Mouse (Mus musculus): ENCODE measurements around the gene Smpd1. TPM values are rescaled to one million over a fixed set of nuclear protein-coding genes. Genes with fewer than 3 reads are reported as not detected.

Smpd1 gene
- polyA plus RNA-seq, 1 experiment = 4.0 TPM

GRCm38 (mm10) chr7:105559016-105559415 is 4.9 kb downstream of the Smpd1 start:
- peaks cover 2% of the 10 kb centered on the region for H3K4me1 ChIP-seq (ENCODE audit: control insufficient read depth, insufficient read depth, low read length)
- no peaks in the 10 kb centered on the region for H3K27me3 ChIP-seq (ENCODE audit: control insufficient read depth, insufficient read depth, low read length)
- no peaks in the 10 kb centered on the region for H3K36me3 ChIP-seq (ENCODE audit: control insufficient read depth, insufficient read depth, low read length)
- H3K4me3 ChIP-seq (ENCODE audit: control insufficient read depth, low read depth, low read length) = no peak overlapping the region
- no peak for TF ChIP-seq POLR2A (IDR thresholded peaks at IDR 0.05; ENCODE audit: control insufficient read depth, low read depth, low read length)
- TF ChIP-seq CTCF (IDR thresholded peaks at IDR 0.05; ENCODE audit: control insufficient read depth, insufficient read depth, insufficient replicate concordance, low read depth, low read length) = no peak
- no peak overlapping the region for H3K27ac ChIP-seq (ENCODE audit: control insufficient read depth, insufficient read depth, low read depth, low read length)

- no peaks in the 10 kb centered on the region for H3K4me1 ChIP-seq (ENCODE audit: control insufficient read depth, insufficient read depth, low read length)
- TF ChIP-seq CTCF (IDR thresholded peaks at IDR 0.05; ENCODE audit: control insufficient read depth, insufficient read depth, insufficient replicate concordance, low read depth, low read length) = no peak
- no peak for TF ChIP-seq POLR2A (IDR thresholded peaks at IDR 0.05; ENCODE audit: control insufficient read depth, low read depth, low read length)
- H3K36me3 ChIP-seq (ENCODE audit: control insufficient read depth, insufficient read depth, low read length) = no peaks in the 10 kb centered on the region
- H3K27me3 ChIP-seq (ENCODE audit: control insufficient read depth, insufficient read depth, low read length) = no peaks in the 10 kb centered on the region
- H3K27ac ChIP-seq (ENCODE audit: control insufficient read depth, insufficient read depth, low read depth, low read length) = no peak overlapping the region
- H3K4me3 ChIP-seq (ENCODE audit: control insufficient read depth, low read depth, low read length) = no peak overlapping the region
Observed at GRCm38 (mm10) chr7:105562317-105562716, 8.2 kb downstream of the Smpd1 start.

DNA sequence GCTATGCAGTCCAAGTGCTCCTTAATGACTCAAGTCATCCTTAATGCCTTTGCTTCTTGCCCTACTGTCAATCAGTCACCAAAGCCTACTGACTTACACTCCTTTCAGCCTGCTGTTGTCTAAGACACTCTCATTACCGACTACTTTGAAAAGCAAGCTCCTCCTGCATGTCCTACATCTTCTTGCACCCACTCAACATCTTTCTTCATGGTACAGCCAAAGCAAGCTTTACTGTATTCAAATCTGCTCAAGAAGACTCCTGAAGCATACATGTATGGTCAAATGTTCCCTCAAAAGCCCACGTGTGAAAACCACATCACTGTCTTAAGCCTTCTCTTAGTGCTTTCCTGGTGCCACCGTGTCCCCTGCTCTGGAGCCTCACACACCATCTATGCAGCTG is 9.2 kb downstream of the Smpd1 start:
- TF ChIP-seq CTCF (IDR thresholded peaks at IDR 0.05; ENCODE audit: control insufficient read depth, insufficient read depth, insufficient replicate concordance, low read depth, low read length) = no peak
- TF ChIP-seq POLR2A (IDR thresholded peaks at IDR 0.05; ENCODE audit: control insufficient read depth, low read depth, low read length) = no peak
- no peak overlapping the region for H3K27ac ChIP-seq (ENCODE audit: control insufficient read depth, insufficient read depth, low read depth, low read length)
- H3K4me3 ChIP-seq (ENCODE audit: control insufficient read depth, low read depth, low read length) = no peak overlapping the region
- H3K27me3 ChIP-seq (ENCODE audit: control insufficient read depth, insufficient read depth, low read length) = no peaks in the 10 kb centered on the region
- no peaks in the 10 kb centered on the region for H3K36me3 ChIP-seq (ENCODE audit: control insufficient read depth, insufficient read depth, low read length)
- peaks cover under 1% of the 10 kb centered on the region; the same call in 1 of the 2 replicates for H3K4me1 ChIP-seq (ENCODE audit: control insufficient read depth, insufficient read depth, low read length)

DNA sequence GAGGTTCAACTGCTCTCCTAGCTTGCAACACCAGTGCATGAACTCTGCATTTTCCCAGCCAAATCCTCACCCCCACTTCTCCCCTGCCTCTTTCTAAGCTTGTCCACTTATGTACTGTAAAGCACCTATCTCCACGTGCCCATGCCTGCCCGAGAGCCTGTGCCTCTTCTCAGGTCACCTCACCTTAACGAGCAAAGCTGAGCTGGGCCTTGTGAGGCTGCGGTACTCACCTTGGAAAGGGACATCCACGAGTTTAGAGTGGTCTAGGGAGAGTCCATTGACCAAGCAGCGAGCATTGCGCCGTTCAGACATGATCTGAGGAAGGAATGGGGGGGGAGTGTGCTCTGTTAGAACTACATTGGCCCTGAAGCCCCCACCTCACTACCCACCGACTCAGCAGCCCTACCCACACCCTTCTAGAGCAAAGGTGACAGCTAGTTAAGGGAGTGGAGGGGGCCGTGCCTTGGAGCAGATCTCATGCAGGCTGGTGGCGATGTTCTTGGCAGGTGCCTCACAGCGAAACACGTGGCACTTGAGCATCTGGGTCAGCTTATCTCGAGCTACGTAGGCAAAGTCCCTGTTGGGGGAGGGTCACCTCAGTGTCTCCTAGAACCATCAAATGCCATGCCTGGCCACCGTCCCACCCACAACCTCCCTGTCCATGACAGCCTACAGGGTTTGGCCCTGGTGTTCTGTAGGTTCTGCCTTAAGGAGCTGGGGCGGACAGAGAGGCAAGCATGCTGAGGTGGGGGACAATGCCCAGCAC is 11.1 kb downstream of the Smpd1 start:
- H3K27me3 ChIP-seq (ENCODE audit: control insufficient read depth, insufficient read depth, low read length) = no peaks in the 10 kb centered on the region
- H3K4me1 ChIP-seq (ENCODE audit: control insufficient read depth, insufficient read depth, low read length) = peaks cover 9% of the 10 kb centered on the region
- TF ChIP-seq POLR2A (IDR thresholded peaks at IDR 0.05; ENCODE audit: control insufficient read depth, low read depth, low read length) (no peak), CTCF (IDR thresholded peaks at IDR 0.05; ENCODE audit: control insufficient read depth, insufficient read depth, insufficient replicate concordance, low read depth, low read length) (no peak)
- no peak overlapping the region for H3K27ac ChIP-seq (ENCODE audit: control insufficient read depth, insufficient read depth, low read depth, low read length)
- no peak overlapping the region for H3K4me3 ChIP-seq (ENCODE audit: control insufficient read depth, low read depth, low read length)
- no peaks in the 10 kb centered on the region for H3K36me3 ChIP-seq (ENCODE audit: control insufficient read depth, insufficient read depth, low read length)

GRCm38 (mm10) chr7:105568583-105568982 is 14.4 kb downstream of the Smpd1 start:
- Histone ChIP-seq H3K36me3 (ENCODE audit: control insufficient read depth, insufficient read depth, low read length) (no peaks in the 10 kb centered on the region), H3K4me1 (ENCODE audit: control insufficient read depth, insufficient read depth, low read length) (peaks cover 9% of the 10 kb centered on the region), H3K27ac (ENCODE audit: control insufficient read depth, insufficient read depth, low read depth, low read length) (no peak overlapping the region), H3K27me3 (ENCODE audit: control insufficient read depth, insufficient read depth, low read length) (no peaks in the 10 kb centered on the region), H3K4me3 (ENCODE audit: control insufficient read depth, low read depth, low read length) (peak overlapping the region; percentile 32)
- no peak for TF ChIP-seq POLR2A (IDR thresholded peaks at IDR 0.05; ENCODE audit: control insufficient read depth, low read depth, low read length)

DNA sequence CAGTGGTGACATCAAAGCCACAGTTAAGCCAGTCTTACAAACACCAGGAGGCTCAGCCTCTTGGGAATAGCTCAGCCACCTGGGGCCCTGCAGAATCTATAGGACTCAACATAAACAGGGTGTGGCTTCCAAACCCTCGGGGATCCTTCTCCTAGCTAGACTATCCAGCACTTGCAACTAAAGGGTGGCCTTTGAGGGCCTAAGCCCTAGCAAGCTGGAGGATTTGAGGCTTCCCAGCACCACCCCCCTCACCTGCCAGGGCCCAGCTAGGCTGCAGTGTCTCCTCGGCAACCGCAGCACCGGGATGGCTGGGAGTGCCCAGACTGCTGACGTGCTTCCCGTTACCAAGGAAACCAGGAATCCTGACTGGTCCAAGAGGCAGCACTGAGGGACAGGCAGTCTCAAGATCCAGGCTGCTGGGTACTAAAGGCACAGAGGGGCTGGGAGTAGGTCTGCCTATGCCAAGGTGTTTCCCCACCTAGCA is 14.9 kb downstream of the Smpd1 start:
- H3K4me3 ChIP-seq (ENCODE audit: control insufficient read depth, low read depth, low read length) = peak overlapping the region; percentile 3
- TF ChIP-seq CTCF (IDR thresholded peaks at IDR 0.05; ENCODE audit: control insufficient read depth, insufficient read depth, insufficient replicate concordance, low read depth, low read length) (no peak), POLR2A (IDR thresholded peaks at IDR 0.05; ENCODE audit: control insufficient read depth, low read depth, low read length) (no peak)
- no peaks in the 10 kb centered on the region for H3K36me3 ChIP-seq (ENCODE audit: control insufficient read depth, insufficient read depth, low read length)

GRCm38 (mm10) chr7:105569512-105570496 is 15.6 kb downstream of the Smpd1 start:
- no peak overlapping the region for H3K27ac ChIP-seq (ENCODE audit: control insufficient read depth, insufficient read depth, low read depth, low read length)
- no peaks in the 10 kb centered on the region for H3K27me3 ChIP-seq (ENCODE audit: control insufficient read depth, insufficient read depth, low read length)
- TF ChIP-seq POLR2A (IDR thresholded peaks at IDR 0.05; ENCODE audit: control insufficient read depth, low read depth, low read length) (no peak), CTCF (IDR thresholded peaks at IDR 0.05; ENCODE audit: control insufficient read depth, insufficient read depth, insufficient replicate concordance, low read depth, low read length) (no peak)
- no peak overlapping the region for H3K4me3 ChIP-seq (ENCODE audit: control insufficient read depth, low read depth, low read length)
- no peaks in the 10 kb centered on the region for H3K36me3 ChIP-seq (ENCODE audit: control insufficient read depth, insufficient read depth, low read length)
- peaks cover 9% of the 10 kb centered on the region for H3K4me1 ChIP-seq (ENCODE audit: control insufficient read depth, insufficient read depth, low read length)

More for the DNA sequence above, 14.9 kb downstream of the Smpd1 start:
- H3K27ac ChIP-seq (ENCODE audit: control insufficient read depth, insufficient read depth, low read depth, low read length) = no peak overlapping the region
- no peaks in the 10 kb centered on the region for H3K27me3 ChIP-seq (ENCODE audit: control insufficient read depth, insufficient read depth, low read length)
- H3K4me1 ChIP-seq (ENCODE audit: control insufficient read depth, insufficient read depth, low read length) = peaks cover 9% of the 10 kb centered on the region

All from testis, adult 2 months (tissue).